Mouse (Mus musculus) cerebral cortex, adult 2 months (tissue): Measurements from ENCODE around the gene Jmjd7.

Source experiments
- WGBS: fragments of 180-500 bp; shearing (Covaris S2); methylation state at CpG from one replicate; pipeline ENCODE4 v1.1.7; 2018; 5-methylcytosine and 5-hydroxymethylcytosine counted together

Gene Jmjd7

GRCm38 (mm10) chr2:120059466-120059865 is 32.2 kb downstream of the Jmjd7 start:
- 96% methylated on average over 3 of the region's 3 CpGs for WGBS

- 87% methylated on average over 6 of the region's 6 CpGs for WGBS
Observed at GRCm38 (mm10) chr2:120060190-120060589, 32.9 kb downstream of the Jmjd7 start.

GRCm38 (mm10) chr2:120060651-120061050 is 33.4 kb downstream of the Jmjd7 start:
- 90% methylated on average over 9 of the region's 9 CpGs for WGBS

GRCm38 (mm10) chr2:120062248-120062647 is 35.0 kb downstream of the Jmjd7 start:
- WGBS = 88% methylated on average over 8 of the region's 8 CpGs

GRCm38 (mm10) chr2:120064639-120065038 is 37.4 kb downstream of the Jmjd7 start:
- WGBS = 86% methylated on average over 6 of the region's 6 CpGs

- WGBS = 61% methylated on average over 10 of the region's 10 CpGs
Observed at GRCm38 (mm10) chr2:120065243-120065642, 38.0 kb downstream of the Jmjd7 start.

- WGBS = 60% methylated on average over 3 of the region's 3 CpGs
Observed at GRCm38 (mm10) chr2:120066224-120066623, 38.9 kb downstream of the Jmjd7 start.

GRCm38 (mm10) chr2:120068555-120069465 is 41.5 kb downstream of the Jmjd7 start:
- 52% methylated on average over 16 of the region's 16 CpGs for WGBS

- 44% methylated on average over 8 of the region's 8 CpGs for WGBS
Observed at GRCm38 (mm10) chr2:120069466-120069990, 42.2 kb downstream of the Jmjd7 start.

GRCm38 (mm10) chr2:120074096-120074495 is 46.8 kb downstream of the Jmjd7 start:
- 81% methylated on average over 4 of the region's 4 CpGs for WGBS

- 2% methylated on average over 36 of the region's 36 CpGs for WGBS
Observed at GRCm38 (mm10) chr2:120076076-120076705, 48.9 kb downstream of the Jmjd7 start.
